Mouse (Mus musculus) kidney, adult 2 months (tissue): ENCODE measurements around the gene Cbwd1.

Experiments used
- CTCF ChIP-seq: fragments of 200-500 bp; conservative IDR thresholded peaks from 2 replicates; pipeline ENCODE4 v1.5.1; 2011; ENCODE audit warnings: low read depth, mild to moderate bottlenecking, control low read depth, low read length, moderate library complexity, mixed read lengths; ENCODE audit not compliant: insufficient read depth, insufficient read length
- POLR2A ChIP-seq: fragments of 200-500 bp; IDR thresholded peaks from one replicate; pipeline ENCODE4 v1.6.1; 2011; ENCODE audit warnings: low read depth, low read length, control low read depth

DNA sequence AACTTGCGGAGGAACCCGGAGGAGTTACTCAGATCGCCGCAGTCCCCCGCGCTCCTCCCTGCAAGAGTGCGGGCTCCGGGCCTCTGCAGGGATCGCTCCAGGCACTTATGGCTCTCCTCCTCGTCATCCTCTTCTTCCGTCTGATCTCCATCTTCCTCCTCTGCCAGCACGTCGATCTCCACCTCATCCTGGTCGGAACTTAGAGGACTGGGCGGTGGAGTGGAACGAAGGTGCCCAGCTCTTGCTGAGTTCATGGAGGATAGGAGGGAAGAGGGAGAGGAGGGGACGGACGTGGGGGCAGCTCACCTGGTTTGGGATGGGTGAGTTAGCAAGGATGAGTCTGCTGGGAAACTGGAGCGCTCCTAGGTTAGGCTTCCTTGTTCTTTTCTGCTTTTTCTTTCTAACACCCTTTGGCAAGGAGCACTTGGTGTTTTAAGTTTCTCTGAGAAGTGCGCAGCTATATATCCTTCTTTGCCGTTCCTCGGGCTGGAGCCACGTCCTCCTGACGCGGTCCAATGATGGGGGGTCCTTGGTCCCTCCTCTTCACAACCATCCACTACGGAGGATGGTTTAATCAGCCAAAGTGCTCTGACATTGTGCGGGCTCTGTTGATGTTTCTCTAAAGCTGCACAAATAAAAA, 60.7 kb downstream of the Cbwd1 start, which contains the start of gene Foxd4:
- TF ChIP-seq POLR2A (no peak), CTCF (no peak)
